Mouse (Mus musculus): ENCODE data around the gene Agbl1. TPM values are rescaled to one million over a fixed set of nuclear protein-coding genes. Genes with fewer than 3 reads are reported as not detected.

Gene Agbl1
- polyA plus RNA-seq, 1 experiment from 2014 or later: not detected

GRCm38 (mm10) chr7:76777237-76777855, 547.7 kb downstream of the Agbl1 start:
- DNase-seq (ENCODE audit: low spot score) (no peak), ATAC-seq (ENCODE audit: low FRiP score, low TSS enrichment) (no peak; the same call in 1 of the 2 replicates)
- Histone ChIP-seq H3K4me3 (ENCODE audit: low read depth, low read length) (no peak overlapping the region), H3K9me3 (ENCODE audit: control insufficient read depth, low read length) (no peaks in the 10 kb centered on the region), H3K4me1 (replicated peaks; ENCODE audit: control insufficient read depth, insufficient read depth) (no peaks in the 10 kb centered on the region), H3K27me3 (ENCODE audit: control insufficient read depth, insufficient read depth, low read length) (no peaks in the 10 kb centered on the region), H3K9ac (ENCODE audit: low read length) (no peak overlapping the region), H3K4me2 (replicated peaks; ENCODE audit: low read depth) (no peak overlapping the region), H3K36me3 (ENCODE audit: control insufficient read depth, insufficient read depth, low read length) (no peaks in the 10 kb centered on the region), H3K27ac (replicated peaks) (no peak overlapping the region)
- 18% methylated on average over 5 of the region's 5 CpGs for WGBS
- TF ChIP-seq CTCF (IDR thresholded peaks at IDR 0.05; ENCODE audit: low read depth): no peak
- no peak for TF ChIP-seq EP300 (optimal IDR thresholded peaks at IDR 0.05)

DNA sequence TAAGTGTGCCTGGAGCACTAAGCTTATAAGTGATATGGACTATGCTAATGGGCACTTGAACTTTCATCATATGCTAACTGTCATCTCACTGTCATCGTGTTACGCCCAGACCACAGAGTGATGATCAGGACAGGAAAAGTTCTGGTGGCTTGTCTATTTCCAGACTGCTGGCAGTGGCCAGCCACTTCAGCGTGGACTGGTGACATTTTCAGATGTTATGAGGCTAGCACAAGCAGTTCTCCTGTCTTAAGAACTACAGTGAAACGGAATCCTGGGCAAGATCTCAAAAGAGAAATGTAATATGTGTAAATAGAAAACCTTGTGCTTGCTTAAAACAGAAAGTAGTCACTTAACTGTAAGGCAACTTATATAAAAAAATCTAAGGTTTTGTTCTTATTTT, 550.8 kb downstream of the Agbl1 start:
- Histone ChIP-seq H3K36me3 (ENCODE audit: control insufficient read depth, insufficient read depth, low read length) (no peaks in the 10 kb centered on the region), H3K4me3 (ENCODE audit: low read depth, low read length) (no peak overlapping the region), H3K9ac (ENCODE audit: low read length) (no peak overlapping the region), H3K9me3 (ENCODE audit: control insufficient read depth, low read length) (no peaks in the 10 kb centered on the region), H3K4me1 (replicated peaks; ENCODE audit: control insufficient read depth, insufficient read depth) (no peaks in the 10 kb centered on the region), H3K27ac (replicated peaks) (no peak overlapping the region), H3K4me2 (replicated peaks; ENCODE audit: low read depth) (no peak overlapping the region), H3K27me3 (ENCODE audit: control insufficient read depth, insufficient read depth, low read length) (no peaks in the 10 kb centered on the region)
- TF ChIP-seq EP300 (optimal IDR thresholded peaks at IDR 0.05): no peak
- no peak for ATAC-seq (ENCODE audit: low FRiP score, low TSS enrichment)
- WGBS: 69% methylated on average over 4 of the region's 4 CpGs
- DNase-seq (ENCODE audit: low spot score): no peak

DNA sequence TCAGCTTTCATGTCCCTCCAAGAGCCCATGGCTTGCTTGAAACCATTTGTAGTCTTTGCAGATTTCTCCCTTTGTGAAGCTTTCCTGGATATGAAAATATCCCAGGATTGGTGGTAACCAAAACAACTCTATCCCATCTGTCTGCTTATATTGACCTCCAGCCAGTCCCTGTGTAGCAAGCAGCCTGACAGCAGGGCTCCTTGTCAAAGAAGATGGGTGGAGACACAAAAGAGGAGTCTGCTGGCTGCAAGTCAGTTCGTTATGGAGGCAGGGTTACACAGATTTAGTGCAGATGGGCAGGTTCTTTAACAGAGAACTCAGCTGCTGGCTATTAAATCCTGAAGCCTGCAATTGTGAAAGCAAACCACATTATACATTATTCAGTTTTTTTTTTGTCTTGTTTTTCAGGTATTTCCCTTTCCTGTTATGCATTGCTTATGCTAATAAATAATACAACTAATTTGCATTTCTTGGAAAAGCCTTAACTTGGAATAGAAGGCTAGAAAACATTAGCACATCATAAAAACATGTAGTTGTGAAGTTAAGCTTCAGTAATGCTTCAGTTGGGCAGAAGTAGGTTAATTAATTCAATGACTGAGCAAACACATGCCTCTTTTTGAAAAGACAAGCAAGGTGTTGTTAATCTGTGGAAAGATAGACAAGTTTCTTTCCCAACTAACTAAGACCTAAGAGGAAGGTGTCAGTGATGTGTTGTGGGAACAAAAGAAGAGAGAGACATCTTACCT, 559.0 kb downstream of the Agbl1 start:
- no peaks in the 10 kb centered on the region for H3K27me3 ChIP-seq (ENCODE audit: control insufficient read depth, insufficient read depth, low read length)
- ATAC-seq (ENCODE audit: low FRiP score, low TSS enrichment) (no peak), DNase-seq (ENCODE audit: low spot score) (no peak)
- no peaks in the 10 kb centered on the region for H3K36me3 ChIP-seq (ENCODE audit: control insufficient read depth, insufficient read depth, low read length)
- TF ChIP-seq EP300 (optimal IDR thresholded peaks at IDR 0.05) (no peak), CTCF (IDR thresholded peaks at IDR 0.05; ENCODE audit: low read depth) (no peak)
- H3K9ac ChIP-seq (ENCODE audit: low read length): no peak overlapping the region
- no peaks in the 10 kb centered on the region for H3K4me1 ChIP-seq (replicated peaks; ENCODE audit: control insufficient read depth, insufficient read depth)
- H3K9me3 ChIP-seq (ENCODE audit: control insufficient read depth, low read length): no peaks in the 10 kb centered on the region
- H3K4me3 ChIP-seq (ENCODE audit: low read depth, low read length): no peak overlapping the region
- 14% methylated on average over 1 of the region's 1 CpGs for WGBS
- H3K27ac ChIP-seq (replicated peaks): no peak overlapping the region
- H3K4me2 ChIP-seq (replicated peaks; ENCODE audit: low read depth): no peak overlapping the region

DNA sequence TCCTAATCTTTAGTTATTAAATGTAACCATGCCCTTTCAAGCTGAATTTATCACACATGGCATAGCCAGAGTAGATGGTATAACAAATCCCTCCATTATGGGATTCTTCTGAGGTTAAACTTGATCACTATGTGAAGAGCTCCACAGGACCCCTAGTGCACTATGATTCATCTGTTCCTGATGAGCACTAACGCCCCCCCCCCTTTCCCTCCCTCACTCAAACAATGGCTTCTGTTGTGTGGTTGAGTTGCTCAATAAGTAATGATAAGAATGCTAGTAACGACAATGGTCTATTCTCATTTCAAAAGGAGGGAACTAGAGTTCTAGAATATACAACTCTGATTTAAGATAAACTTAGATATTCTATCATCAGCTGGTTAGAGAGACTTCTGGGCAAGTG, 560.4 kb downstream of the Agbl1 start:
- ATAC-seq (ENCODE audit: low FRiP score, low TSS enrichment) (no peak), DNase-seq (ENCODE audit: low spot score) (no peak)
- Histone ChIP-seq H3K4me3 (ENCODE audit: low read depth, low read length) (no peak overlapping the region), H3K27me3 (ENCODE audit: control insufficient read depth, insufficient read depth, low read length) (no peaks in the 10 kb centered on the region), H3K4me2 (replicated peaks; ENCODE audit: low read depth) (no peak overlapping the region), H3K27ac (replicated peaks) (no peak overlapping the region), H3K4me1 (replicated peaks; ENCODE audit: control insufficient read depth, insufficient read depth) (no peaks in the 10 kb centered on the region), H3K9me3 (ENCODE audit: control insufficient read depth, low read length) (no peaks in the 10 kb centered on the region), H3K9ac (ENCODE audit: low read length) (no peak overlapping the region), H3K36me3 (ENCODE audit: control insufficient read depth, insufficient read depth, low read length) (no peaks in the 10 kb centered on the region)
- 60% methylated on average over 2 of the region's 2 CpGs for WGBS
- no peak for TF ChIP-seq CTCF (IDR thresholded peaks at IDR 0.05; ENCODE audit: low read depth)
- TF ChIP-seq EP300 (optimal IDR thresholded peaks at IDR 0.05): no peak

- Histone ChIP-seq H3K9me3 (ENCODE audit: control insufficient read depth, low read length) (no peaks in the 10 kb centered on the region), H3K4me2 (replicated peaks; ENCODE audit: low read depth) (no peak overlapping the region), H3K27me3 (ENCODE audit: control insufficient read depth, insufficient read depth, low read length) (no peaks in the 10 kb centered on the region), H3K27ac (replicated peaks) (no peak overlapping the region), H3K36me3 (ENCODE audit: control insufficient read depth, insufficient read depth, low read length) (no peaks in the 10 kb centered on the region), H3K4me1 (replicated peaks; ENCODE audit: control insufficient read depth, insufficient read depth) (no peaks in the 10 kb centered on the region), H3K4me3 (ENCODE audit: low read depth, low read length) (no peak overlapping the region), H3K9ac (ENCODE audit: low read length) (no peak overlapping the region)
- TF ChIP-seq EP300 (optimal IDR thresholded peaks at IDR 0.05): no peak
- TF ChIP-seq CTCF (IDR thresholded peaks at IDR 0.05; ENCODE audit: low read depth): no peak
- DNase-seq (ENCODE audit: low spot score) (no peak), ATAC-seq (ENCODE audit: low FRiP score, low TSS enrichment) (no peak)
- WGBS: 53% methylated on average over 4 of the region's 4 CpGs
Observed at GRCm38 (mm10) chr7:76791247-76791646, 561.6 kb downstream of the Agbl1 start.

DNA sequence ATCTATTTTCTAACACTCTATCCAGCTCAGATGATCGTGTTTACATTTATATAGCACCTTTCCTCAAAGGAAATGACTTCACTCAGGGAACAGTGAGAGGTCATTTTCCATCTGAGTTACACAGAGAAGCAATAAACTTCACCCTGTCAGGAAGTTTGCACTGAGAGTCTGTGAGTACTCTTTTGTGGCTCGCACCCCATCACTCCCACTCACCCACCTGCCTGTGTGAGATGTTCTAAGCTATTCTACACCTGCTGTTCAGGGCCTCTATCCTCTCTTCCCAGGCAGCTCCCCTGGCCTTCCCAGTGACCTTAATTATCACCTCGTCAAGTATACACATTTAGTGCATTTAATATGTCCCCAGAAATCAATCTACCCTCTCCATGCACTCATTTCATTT, 580.3 kb downstream of the Agbl1 start:
- Histone ChIP-seq H3K36me3 (ENCODE audit: control insufficient read depth, insufficient read depth, low read length) (no peaks in the 10 kb centered on the region), H3K27ac (replicated peaks) (no peak overlapping the region), H3K4me2 (replicated peaks; ENCODE audit: low read depth) (no peak overlapping the region), H3K9ac (ENCODE audit: low read length) (no peak overlapping the region), H3K27me3 (ENCODE audit: control insufficient read depth, insufficient read depth, low read length) (no peaks in the 10 kb centered on the region), H3K4me1 (replicated peaks; ENCODE audit: control insufficient read depth, insufficient read depth) (no peaks in the 10 kb centered on the region), H3K9me3 (ENCODE audit: control insufficient read depth, low read length) (no peaks in the 10 kb centered on the region), H3K4me3 (ENCODE audit: low read depth, low read length) (no peak overlapping the region)
- WGBS: 38% methylated on average over 3 of the region's 3 CpGs
- ATAC-seq (ENCODE audit: low FRiP score, low TSS enrichment) (no peak), DNase-seq (ENCODE audit: low spot score) (no peak)
- TF ChIP-seq EP300 (optimal IDR thresholded peaks at IDR 0.05): no peak
- TF ChIP-seq CTCF (IDR thresholded peaks at IDR 0.05; ENCODE audit: low read depth): no peak
